Mouse (Mus musculus) cerebellum, adult 9-11 months (tissue): Measurements from ENCODE around the gene Efcab9.

Experiments used
- DNase-seq: peaks from one replicate; pipeline ENCODE4 v3.0.0; 2022

Efcab9 gene

GRCm38 (mm10) chr11:32555103-32555689, 23.3 kb upstream of the Efcab9 start:
- DNase-seq: no peak

- DNase-seq: no peak
These were observed 22.5 kb upstream of the Efcab9 start for GRCm38 (mm10) chr11:32554141-32555091.

- DNase-seq: no peak
These were observed 21.6 kb upstream of the Efcab9 start for GRCm38 (mm10) chr11:32553311-32554140.

- no peak for DNase-seq
These were observed 20.7 kb upstream of the Efcab9 start for GRCm38 (mm10) chr11:32552401-32553090.

GRCm38 (mm10) chr11:32551579-32552297, 19.9 kb upstream of the Efcab9 start:
- DNase-seq: no peak

GRCm38 (mm10) chr11:32551056-32551455, 19.2 kb upstream of the Efcab9 start:
- DNase-seq: no peak

GRCm38 (mm10) chr11:32550102-32550501, 18.2 kb upstream of the Efcab9 start:
- no peak for DNase-seq

- peak; percentile 87 for DNase-seq
These were observed 17.4 kb upstream of the Efcab9 start for GRCm38 (mm10) chr11:32549236-32549635.

- DNase-seq: no peak
These were observed 16.4 kb upstream of the Efcab9 start for GRCm38 (mm10) chr11:32548240-32548639.

GRCm38 (mm10) chr11:32547391-32547947, 15.6 kb upstream of the Efcab9 start:
- DNase-seq: no peak

- DNase-seq: peak; percentile 90
These were observed 14.6 kb upstream of the Efcab9 start for GRCm38 (mm10) chr11:32546483-32546882.

GRCm38 (mm10) chr11:32545605-32546004, 13.7 kb upstream of the Efcab9 start:
- DNase-seq: no peak

GRCm38 (mm10) chr11:32544497-32544896, 12.6 kb upstream of the Efcab9 start:
- peak; percentile 55 for DNase-seq

GRCm38 (mm10) chr11:32544041-32544440, 12.2 kb upstream of the Efcab9 start:
- DNase-seq: peak; percentile 42

GRCm38 (mm10) chr11:32542687-32543411, 11.0 kb upstream of the Efcab9 start:
- DNase-seq: peak; percentile 20

- no peak for DNase-seq
These were observed 10.3 kb upstream of the Efcab9 start for GRCm38 (mm10) chr11:32542181-32542580.

GRCm38 (mm10) chr11:32540463-32540862, 8.6 kb upstream of the Efcab9 start:
- DNase-seq: peak; percentile 25

- DNase-seq: no peak
These were observed 7.8 kb upstream of the Efcab9 start for GRCm38 (mm10) chr11:32539717-32540116.

- peak; percentile 40 for DNase-seq
These were observed 7.0 kb upstream of the Efcab9 start for GRCm38 (mm10) chr11:32538846-32539245.

- no peak for DNase-seq
These were observed 6.6 kb upstream of the Efcab9 start for GRCm38 (mm10) chr11:32538435-32538834.

GRCm38 (mm10) chr11:32536954-32537353, 5.1 kb upstream of the Efcab9 start:
- no peak for DNase-seq
